Mouse (Mus musculus): ENCODE measurements around the gene P2rx3. TPM values are rescaled to one million over a fixed set of nuclear protein-coding genes. Genes with fewer than 3 reads are reported as not detected.

P2rx3 gene
- polyA plus RNA-seq, 1 experiment = 0.30 TPM

- no peak overlapping the region for H3ac ChIP-seq (ENCODE audit: control insufficient read depth, insufficient read length, low read depth)
- no peak for TF ChIP-seq USF1 (IDR thresholded peaks at IDR 0.05; ENCODE audit: low read depth)
- no peaks in the 10 kb centered on the region for H3K27me3 ChIP-seq (ENCODE audit: control insufficient read depth, insufficient read depth, insufficient read length)
- H3K79me3 ChIP-seq (ENCODE audit: low read depth) = no peaks in the 10 kb centered on the region
- no peak overlapping the region for H3K4me3 ChIP-seq (ENCODE audit: insufficient read depth, poor library complexity, severe bottlenecking)
- no peaks in the 10 kb centered on the region for H3K79me2 ChIP-seq (ENCODE audit: control insufficient read depth, insufficient read depth)
- no peaks in the 10 kb centered on the region for H3K36me3 ChIP-seq (ENCODE audit: control insufficient read depth, insufficient read depth)
These were observed 34.7 kb downstream of the P2rx3 start for GRCm38 (mm10) chr2:85002575-85002974.

- H3K36me3 ChIP-seq (ENCODE audit: control insufficient read depth, insufficient read depth) = no peaks in the 10 kb centered on the region
- no peak overlapping the region for H3ac ChIP-seq (ENCODE audit: control insufficient read depth, insufficient read length, low read depth)
- no peak overlapping the region for H3K4me3 ChIP-seq (ENCODE audit: insufficient read depth, poor library complexity, severe bottlenecking)
- no peak for TF ChIP-seq USF1 (IDR thresholded peaks at IDR 0.05; ENCODE audit: low read depth)
- peak; percentile 54 for TF ChIP-seq MAX (IDR thresholded peaks at IDR 0.05)
- TF ChIP-seq FOSL1 (IDR thresholded peaks at IDR 0.05; ENCODE audit: insufficient read depth, low read length, poor library complexity, severe bottlenecking) = peak; percentile 63
- no peaks in the 10 kb centered on the region for H3K79me2 ChIP-seq (ENCODE audit: control insufficient read depth, insufficient read depth)
- H3K27me3 ChIP-seq (ENCODE audit: control insufficient read depth, insufficient read depth, insufficient read length) = no peaks in the 10 kb centered on the region
- no peaks in the 10 kb centered on the region for H3K79me3 ChIP-seq (ENCODE audit: low read depth)
These were observed 35.8 kb downstream of the P2rx3 start for GRCm38 (mm10) chr2:85001497-85001896.

GRCm38 (mm10) chr2:84999486-85000181 is 37.6 kb downstream of the P2rx3 start:
- Histone ChIP-seq H3K27me3 (ENCODE audit: control insufficient read depth, insufficient read depth, insufficient read length) (no peaks in the 10 kb centered on the region), H3K4me3 (ENCODE audit: insufficient read depth, poor library complexity, severe bottlenecking) (no peak overlapping the region), H3ac (ENCODE audit: control insufficient read depth, insufficient read length, low read depth) (no peak overlapping the region), H3K36me3 (ENCODE audit: control insufficient read depth, insufficient read depth) (no peaks in the 10 kb centered on the region), H3K79me2 (ENCODE audit: control insufficient read depth, insufficient read depth) (no peaks in the 10 kb centered on the region), H3K79me3 (ENCODE audit: low read depth) (no peaks in the 10 kb centered on the region)
- TF ChIP-seq MAX (IDR thresholded peaks at IDR 0.05) = no peak
- no peak for TF ChIP-seq MYOD1 (IDR thresholded peaks at IDR 0.05; ENCODE audit: control insufficient read depth, insufficient read length, low read depth)
- TF ChIP-seq CEBPB (IDR thresholded peaks at IDR 0.05; ENCODE audit: low read depth) = no peak
- no peak for TF ChIP-seq USF1 (IDR thresholded peaks at IDR 0.05; ENCODE audit: low read depth)
- no peak for TF ChIP-seq MYOG (IDR thresholded peaks at IDR 0.05; ENCODE audit: control insufficient read depth, extremely low read depth, insufficient read length)
- no peak for TF ChIP-seq CTCF (IDR thresholded peaks at IDR 0.05; ENCODE audit: control insufficient read depth, insufficient read depth, insufficient read length)
- TF ChIP-seq FOSL1 (IDR thresholded peaks at IDR 0.05; ENCODE audit: insufficient read depth, low read length, poor library complexity, severe bottlenecking) = no peak

GRCm38 (mm10) chr2:84996376-84996775 is 40.9 kb downstream of the P2rx3 start:
- TF ChIP-seq CTCF (IDR thresholded peaks at IDR 0.05; ENCODE audit: control insufficient read depth, insufficient read depth, insufficient read length) = no peak
- TF ChIP-seq FOSL1 (IDR thresholded peaks at IDR 0.05; ENCODE audit: insufficient read depth, low read length, poor library complexity, severe bottlenecking) = no peak
- TF ChIP-seq MYOG (IDR thresholded peaks at IDR 0.05; ENCODE audit: control insufficient read depth, extremely low read depth, insufficient read length) = no peak
- no peak for TF ChIP-seq MAX (IDR thresholded peaks at IDR 0.05)
- no peak for TF ChIP-seq MYOD1 (IDR thresholded peaks at IDR 0.05; ENCODE audit: control insufficient read depth, insufficient read length, low read depth)
- no peak for TF ChIP-seq CEBPB (IDR thresholded peaks at IDR 0.05; ENCODE audit: low read depth)
- TF ChIP-seq USF1 (IDR thresholded peaks at IDR 0.05; ENCODE audit: low read depth) = no peak
- H3K79me2 ChIP-seq (ENCODE audit: control insufficient read depth, insufficient read depth) = no peaks in the 10 kb centered on the region
- H3ac ChIP-seq (ENCODE audit: control insufficient read depth, insufficient read length, low read depth) = no peak overlapping the region

DNA sequence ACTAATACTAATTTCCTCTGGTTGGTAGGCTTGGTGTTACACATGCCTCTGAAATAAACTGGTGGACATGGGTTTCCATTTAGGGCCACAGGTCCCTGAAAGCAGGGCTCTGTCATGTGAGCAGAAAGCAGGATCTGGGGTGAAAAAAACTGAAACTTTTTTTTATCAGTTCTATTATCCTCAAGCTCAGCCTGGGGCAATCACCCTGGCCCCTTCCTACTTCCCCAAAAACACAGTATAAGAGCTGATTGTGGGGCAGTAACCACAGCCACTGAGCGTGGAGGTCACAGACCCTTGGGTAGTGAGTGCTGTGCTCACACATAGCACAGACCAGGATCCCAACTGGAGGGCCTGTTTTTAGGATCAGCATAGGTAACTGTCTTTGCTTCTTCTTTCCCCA is 49.3 kb downstream of the P2rx3 start, which contains the start of gene Prg3:
Gene Prg3, plus strand, starts transcription at position 286 of the 400 bp plus-strand sequence.
- Histone ChIP-seq H3K79me2 (ENCODE audit: control insufficient read depth, insufficient read depth) (no peaks in the 10 kb centered on the region), H3K27me3 (ENCODE audit: control insufficient read depth, insufficient read depth, insufficient read length) (peaks cover 11% of the 10 kb centered on the region), H3K4me3 (ENCODE audit: insufficient read depth, poor library complexity, severe bottlenecking) (no peak within 1 kb of the TSS), H3K79me3 (ENCODE audit: low read depth) (no peaks in the 10 kb centered on the region), H3ac (ENCODE audit: control insufficient read depth, insufficient read length, low read depth) (no peak within 1 kb of the TSS), H3K36me3 (ENCODE audit: control insufficient read depth, insufficient read depth) (no peaks in the 10 kb centered on the region)
- TF ChIP-seq CTCF (IDR thresholded peaks at IDR 0.05; ENCODE audit: control insufficient read depth, insufficient read depth, insufficient read length) (no peak), MYOD1 (IDR thresholded peaks at IDR 0.05; ENCODE audit: control insufficient read depth, insufficient read length, low read depth) (no peak), FOSL1 (IDR thresholded peaks at IDR 0.05; ENCODE audit: insufficient read depth, low read length, poor library complexity, severe bottlenecking) (no peak), CEBPB (IDR thresholded peaks at IDR 0.05; ENCODE audit: low read depth) (no peak), USF1 (IDR thresholded peaks at IDR 0.05; ENCODE audit: low read depth) (no peak), MAX (IDR thresholded peaks at IDR 0.05) (no peak), MYOG (IDR thresholded peaks at IDR 0.05; ENCODE audit: control insufficient read depth, extremely low read depth, insufficient read length) (no peak)

More at GRCm38 (mm10) chr2:84996376-84996775, 40.9 kb downstream of the P2rx3 start:
- H3K36me3 ChIP-seq (ENCODE audit: control insufficient read depth, insufficient read depth) = no peaks in the 10 kb centered on the region
- H3K27me3 ChIP-seq (ENCODE audit: control insufficient read depth, insufficient read depth, insufficient read length) = peaks cover 3% of the 10 kb centered on the region
- no peak overlapping the region for H3K4me3 ChIP-seq (ENCODE audit: insufficient read depth, poor library complexity, severe bottlenecking)
- H3K79me3 ChIP-seq (ENCODE audit: low read depth) = no peaks in the 10 kb centered on the region

DNA sequence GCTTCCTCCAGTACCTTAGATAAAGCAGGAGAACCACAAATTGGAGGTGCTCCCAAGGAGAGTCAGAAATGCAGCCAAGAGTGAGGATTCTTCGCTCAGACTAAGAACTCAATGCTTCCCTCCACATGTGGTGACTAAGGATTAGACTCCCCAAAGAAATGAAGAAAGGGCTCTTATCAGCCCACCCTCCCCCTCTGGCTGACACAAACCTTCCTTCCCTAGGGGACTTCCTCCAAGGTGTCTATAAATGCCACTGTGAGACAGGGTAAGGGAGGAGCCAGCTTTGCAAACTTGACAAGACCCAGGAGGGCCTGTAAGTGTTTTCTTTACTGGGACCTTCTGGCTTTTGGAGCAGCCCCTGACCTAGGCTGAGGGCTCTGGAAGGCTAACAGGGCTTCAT is 57.1 kb downstream of the P2rx3 start, which contains the start of gene Prg2:
Gene Prg2, plus strand, starts transcription at position 274 of the 400 bp plus-strand sequence.
- TF ChIP-seq MYOD1 (IDR thresholded peaks at IDR 0.05; ENCODE audit: control insufficient read depth, insufficient read length, low read depth) (no peak), MAX (IDR thresholded peaks at IDR 0.05) (no peak), CTCF (IDR thresholded peaks at IDR 0.05; ENCODE audit: control insufficient read depth, insufficient read depth, insufficient read length) (no peak), USF1 (IDR thresholded peaks at IDR 0.05; ENCODE audit: low read depth) (no peak), FOSL1 (IDR thresholded peaks at IDR 0.05; ENCODE audit: insufficient read depth, low read length, poor library complexity, severe bottlenecking) (no peak), MYOG (IDR thresholded peaks at IDR 0.05; ENCODE audit: control insufficient read depth, extremely low read depth, insufficient read length) (no peak), CEBPB (IDR thresholded peaks at IDR 0.05; ENCODE audit: low read depth) (no peak)
- no peak within 1 kb of the TSS for H3K4me3 ChIP-seq (ENCODE audit: insufficient read depth, poor library complexity, severe bottlenecking)

More for the DNA sequence above, 57.1 kb downstream of the P2rx3 start, which contains the start of gene Prg2:
- no peaks in the 10 kb centered on the region for H3K36me3 ChIP-seq (ENCODE audit: control insufficient read depth, insufficient read depth)
- no peaks in the 10 kb centered on the region for H3K79me2 ChIP-seq (ENCODE audit: control insufficient read depth, insufficient read depth)
- no peak within 1 kb of the TSS for H3ac ChIP-seq (ENCODE audit: control insufficient read depth, insufficient read length, low read depth)
- peaks cover 24% of the 10 kb centered on the region for H3K27me3 ChIP-seq (ENCODE audit: control insufficient read depth, insufficient read depth, insufficient read length)
- H3K79me3 ChIP-seq (ENCODE audit: low read depth) = no peaks in the 10 kb centered on the region

Measured in C2C12 (cell line).